Mouse (Mus musculus) bone marrow macrophage, adult 2 months (primary cell): Measurements from ENCODE around the gene Arl13a.

Experiments used
- CTCF ChIP-seq: IDR thresholded peaks from 2 replicates; pipeline ENCODE4 v1.5.1; 2012; ENCODE audit warnings: low read depth, mild to moderate bottlenecking, low read length, moderate library complexity
- POLR2A ChIP-seq: IDR thresholded peaks from 2 replicates; pipeline ENCODE4 v1.6.1; 2012; ENCODE audit warnings: mild to moderate bottlenecking, low read depth, low read length, borderline replicate concordance

DNA sequence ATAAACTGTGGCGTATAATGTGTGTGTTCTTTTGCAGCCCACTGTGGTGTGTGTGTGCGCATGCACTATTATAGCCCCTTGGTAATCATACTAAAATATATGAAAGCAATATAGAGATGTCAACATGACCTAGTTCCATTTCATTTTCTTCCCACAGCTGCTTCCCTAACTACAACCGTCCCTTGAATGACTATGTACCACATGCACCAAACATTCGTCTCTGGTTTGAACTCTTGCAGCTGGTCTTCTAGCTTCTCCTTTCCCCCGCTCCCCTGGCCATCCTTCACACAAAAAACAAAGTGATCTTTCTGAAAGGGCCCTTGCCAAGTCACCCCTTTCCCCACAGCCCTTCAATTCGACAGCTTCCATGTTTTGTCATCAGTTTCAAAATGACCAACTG, 47.3 kb upstream of the Arl13a start:
- no peak for TF ChIP-seq CTCF
- no peak for TF ChIP-seq POLR2A
